Mouse (Mus musculus) neural tube, embryonic 10.5 days (tissue): ENCODE data around the gene Galnt18.

ENCODE experiments used
- DNase-seq: peaks from one replicate; pipeline ENCODE4 v3.0.0-alpha.2; 2017; ENCODE audit warnings: low spot score; ENCODE audit errors: extremely low spot score

Galnt18 gene

GRCm38 (mm10) chr7:111772398-111772797, 7.4 kb downstream of the Galnt18 start:
- no peak for DNase-seq

GRCm38 (mm10) chr7:111771251-111771801, 8.5 kb downstream of the Galnt18 start:
- DNase-seq, result no peak

- DNase-seq, result no peak
Measured at GRCm38 (mm10) chr7:111770585-111770984, 9.2 kb downstream of the Galnt18 start.

GRCm38 (mm10) chr7:111766145-111766767, 13.5 kb downstream of the Galnt18 start:
- no peak for DNase-seq

GRCm38 (mm10) chr7:111762754-111763153, 17.0 kb downstream of the Galnt18 start:
- DNase-seq, result no peak

GRCm38 (mm10) chr7:111748571-111749071, 31.2 kb downstream of the Galnt18 start:
- DNase-seq, result no peak

GRCm38 (mm10) chr7:111744770-111745169, 35.0 kb downstream of the Galnt18 start:
- DNase-seq, result no peak

- DNase-seq, result no peak
Measured at GRCm38 (mm10) chr7:111741595-111741994, 38.2 kb downstream of the Galnt18 start.

- peak; percentile 26 for DNase-seq
Measured at GRCm38 (mm10) chr7:111740091-111740490, 39.7 kb downstream of the Galnt18 start.

- peak; percentile 40 for DNase-seq
Measured at GRCm38 (mm10) chr7:111739371-111739765, 40.4 kb downstream of the Galnt18 start.

GRCm38 (mm10) chr7:111738456-111739370, 41.1 kb downstream of the Galnt18 start:
- DNase-seq, result no peak

GRCm38 (mm10) chr7:111737426-111737825, 42.4 kb downstream of the Galnt18 start:
- DNase-seq, result no peak

GRCm38 (mm10) chr7:111736365-111736764, 43.4 kb downstream of the Galnt18 start:
- no peak for DNase-seq

- no peak for DNase-seq
Measured at GRCm38 (mm10) chr7:111730346-111731269, 49.2 kb downstream of the Galnt18 start.

- DNase-seq, result no peak
Measured at GRCm38 (mm10) chr7:111726928-111727327, 52.8 kb downstream of the Galnt18 start.

- no peak for DNase-seq
Measured at GRCm38 (mm10) chr7:111724730-111725129, 55.0 kb downstream of the Galnt18 start.

GRCm38 (mm10) chr7:111724004-111724403, 55.8 kb downstream of the Galnt18 start:
- DNase-seq, result no peak

GRCm38 (mm10) chr7:111721308-111721698, 58.5 kb downstream of the Galnt18 start:
- DNase-seq, result no peak

GRCm38 (mm10) chr7:111720511-111721307, 59.1 kb downstream of the Galnt18 start:
- no peak for DNase-seq

GRCm38 (mm10) chr7:111718900-111719299, 60.9 kb downstream of the Galnt18 start:
- DNase-seq, result no peak
